Mouse (Mus musculus) cerebellum, postnatal 36 days (tissue): ENCODE data around the gene Sipa1.
A peak's percentile ranks its signal among the peaks of the same experiment; 100 is the strongest.

ENCODE experiments used
- DNase-seq, 2 experiments: peaks; one replicate each; pipeline ENCODE4 v3.0.0; 2021 to 2022; ENCODE audit warnings: mixed read lengths in 2 of 2

Sipa1 gene

GRCm38 (mm10) chr19:5686437-5686836 lies 22.9 kb upstream of the Sipa1 start:
- no peak for DNase-seq

DNA sequence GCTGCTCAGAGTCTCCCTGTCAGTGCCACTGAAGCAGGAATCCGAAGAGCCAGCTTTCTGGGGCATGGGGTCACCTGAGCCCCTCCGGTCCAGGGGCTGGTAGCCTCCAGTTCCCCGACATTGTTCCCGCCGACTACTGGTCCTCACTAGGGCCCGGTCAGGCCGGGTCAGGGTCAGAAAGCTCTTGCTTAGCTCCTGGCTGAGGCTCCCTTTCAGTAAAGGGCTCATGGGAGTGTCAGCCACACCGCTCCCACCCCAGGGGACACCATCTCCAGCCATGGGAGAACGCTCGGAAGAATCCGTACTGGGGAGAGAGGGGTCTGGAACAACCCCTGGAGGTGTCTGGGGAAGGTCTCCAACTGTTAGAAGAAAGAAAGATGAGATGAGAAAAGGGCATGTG lies 22.4 kb upstream of the Sipa1 start:
- no peak for DNase-seq

GRCm38 (mm10) chr19:5685431-5685830 lies 21.9 kb upstream of the Sipa1 start:
- no peak for DNase-seq

DNA sequence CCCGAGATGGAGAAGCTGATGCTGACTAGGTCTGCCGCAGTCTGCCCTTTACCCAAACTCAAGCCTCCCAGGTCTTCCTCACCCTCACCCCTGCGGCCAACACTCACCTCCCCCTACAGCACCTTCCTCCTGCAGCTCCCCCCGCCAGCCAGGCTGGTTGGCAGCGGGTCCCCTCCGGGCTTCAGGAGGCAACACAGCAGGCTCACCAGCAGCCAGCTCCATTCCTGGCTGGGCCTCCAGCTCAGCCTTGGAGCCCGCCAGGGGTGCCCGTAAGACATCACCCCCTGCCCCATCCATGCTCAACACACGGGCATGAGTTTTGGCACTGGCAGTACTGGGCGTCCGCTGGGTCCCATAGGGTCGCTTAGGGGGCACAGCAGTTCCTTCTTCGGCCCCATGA lies 21.5 kb upstream of the Sipa1 start:
- no peak for DNase-seq

GRCm38 (mm10) chr19:5684236-5684635 lies 20.7 kb upstream of the Sipa1 start:
- DNase-seq = no peak

DNA sequence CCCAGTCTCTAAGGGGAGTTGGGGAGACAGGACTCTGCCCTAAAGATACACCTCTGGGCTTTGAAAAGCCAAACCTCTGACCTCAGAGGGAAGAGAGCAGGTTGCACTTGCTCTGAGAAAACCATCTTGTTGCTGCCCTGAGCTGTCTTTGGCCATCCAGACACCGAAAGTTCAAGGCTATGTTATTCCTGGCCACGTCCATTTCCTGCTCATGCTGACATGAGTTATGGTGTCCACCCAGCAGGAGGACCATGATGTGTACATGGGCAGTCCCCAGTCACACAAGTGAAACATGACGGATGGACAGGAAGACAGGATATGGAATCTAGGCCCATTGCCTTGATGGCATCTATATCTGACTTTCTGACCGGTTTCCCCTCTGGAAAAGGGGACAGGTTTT lies 16.9 kb upstream of the Sipa1 start:
- no peak for DNase-seq

- no peak for DNase-seq
These were observed 4.9 kb upstream of the Sipa1 start for GRCm38 (mm10) chr19:5668372-5668771.

GRCm38 (mm10) chr19:5666386-5666785 lies 2.9 kb upstream of the Sipa1 start:
- no peak for DNase-seq

GRCm38 (mm10) chr19:5665465-5665864 lies 2.0 kb upstream of the Sipa1 start:
- DNase-seq = no peak

DNA sequence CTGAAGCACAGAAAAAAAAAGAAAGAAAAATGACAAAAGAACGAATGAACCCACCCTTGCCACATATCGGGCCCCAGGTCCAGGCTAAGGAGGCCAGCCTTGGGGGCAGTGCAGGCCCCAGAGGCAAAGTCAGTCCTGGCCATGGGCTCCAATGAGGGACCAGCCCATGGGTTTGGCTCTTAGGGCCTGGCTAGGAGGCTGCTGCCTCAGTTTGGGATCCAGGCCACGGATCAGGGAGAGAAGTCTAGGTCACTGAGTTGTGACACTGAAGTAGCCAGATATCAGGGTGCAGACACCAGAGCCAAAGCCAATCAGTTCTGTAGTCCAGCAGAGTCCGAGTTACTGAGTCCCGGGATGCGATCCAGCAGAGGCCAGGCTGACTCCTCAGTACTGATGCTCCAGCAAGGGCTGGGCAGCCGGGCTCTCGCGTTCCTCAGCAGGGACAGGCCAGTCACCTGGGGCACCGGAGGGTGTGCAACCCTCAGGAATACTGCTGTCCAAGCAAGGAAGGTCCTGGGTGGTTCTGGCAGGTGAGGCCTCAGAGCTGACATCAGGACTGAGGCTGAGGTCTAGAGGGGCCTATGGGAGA lies 1.3 kb upstream of the Sipa1 start:
- DNase-seq = no peak

GRCm38 (mm10) chr19:5662310-5662709 lies 1.2 kb downstream of the Sipa1 start:
- no peak for DNase-seq

DNA sequence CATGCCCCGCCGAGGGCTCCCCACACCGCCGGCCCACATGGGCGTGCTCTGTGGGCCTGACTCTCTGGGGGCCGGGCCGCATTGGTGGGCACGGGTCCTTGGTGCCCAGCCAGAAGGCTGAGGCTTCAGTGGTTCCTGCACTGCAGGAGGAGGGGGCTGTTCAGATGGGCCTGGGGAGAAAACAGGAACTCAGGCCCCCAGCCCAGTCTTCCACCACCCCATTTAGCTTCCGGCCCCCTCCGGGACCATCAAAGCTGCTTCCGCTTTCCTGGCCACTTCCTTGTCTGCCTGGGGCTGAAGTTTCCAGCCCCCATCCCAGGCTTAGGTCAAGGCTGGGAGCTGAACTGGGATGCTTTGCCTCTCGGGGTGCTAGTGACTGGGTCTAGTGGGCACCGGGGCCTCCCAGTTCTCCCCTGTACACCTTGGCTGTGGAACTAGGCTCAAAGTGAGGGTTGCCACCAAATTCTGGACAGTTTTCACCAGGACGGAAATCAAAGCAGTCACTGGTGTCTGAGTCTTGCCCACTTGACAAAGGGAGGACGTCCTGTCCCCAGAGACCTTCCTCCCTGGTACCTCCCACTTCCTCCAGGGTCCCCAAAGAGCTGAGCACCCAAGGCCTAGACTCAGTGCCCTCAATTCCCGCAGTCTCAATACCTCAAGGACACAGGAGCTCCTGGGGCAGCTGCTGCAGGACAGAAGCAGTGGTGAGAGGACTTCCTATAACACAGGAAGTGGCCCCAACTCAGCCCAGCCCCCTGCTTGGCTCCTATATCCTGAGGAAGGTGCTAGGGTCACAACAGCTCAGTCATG lies 2.4 kb downstream of the Sipa1 start:
- DNase-seq = no peak

GRCm38 (mm10) chr19:5654720-5655298 lies 8.7 kb downstream of the Sipa1 start:
- no peak for DNase-seq

- DNase-seq = no peak
These were observed 9.4 kb downstream of the Sipa1 start for GRCm38 (mm10) chr19:5653969-5654719.

DNA sequence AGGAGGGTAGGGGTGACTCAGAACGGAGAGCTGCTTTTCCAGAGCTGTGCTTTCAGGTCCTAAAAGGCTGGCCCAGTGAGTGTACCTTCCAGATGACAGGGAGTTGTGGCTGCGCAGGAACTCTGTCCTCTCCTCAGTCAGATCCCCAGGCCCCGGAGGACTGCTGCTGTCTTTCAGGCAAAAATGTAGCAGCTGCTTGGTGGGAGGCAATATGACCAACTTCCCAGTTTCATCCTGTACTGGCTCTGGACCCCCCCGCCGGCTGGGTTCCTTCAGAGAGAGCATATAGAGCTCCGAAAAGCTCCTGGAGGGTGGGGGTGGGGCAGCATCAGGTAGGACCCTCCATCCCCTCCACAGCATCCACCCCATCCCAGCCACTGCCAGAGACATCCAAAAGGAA lies 10.9 kb downstream of the Sipa1 start:
- no peak for DNase-seq

- no peak for DNase-seq
These were observed 11.8 kb downstream of the Sipa1 start for GRCm38 (mm10) chr19:5651502-5652274.

- no peak for DNase-seq
These were observed 14.2 kb downstream of the Sipa1 start for GRCm38 (mm10) chr19:5649298-5649741.

- peak; percentile 60 to 64 for DNase-seq
These were observed 14.9 kb downstream of the Sipa1 start for GRCm38 (mm10) chr19:5648401-5649297.

DNA sequence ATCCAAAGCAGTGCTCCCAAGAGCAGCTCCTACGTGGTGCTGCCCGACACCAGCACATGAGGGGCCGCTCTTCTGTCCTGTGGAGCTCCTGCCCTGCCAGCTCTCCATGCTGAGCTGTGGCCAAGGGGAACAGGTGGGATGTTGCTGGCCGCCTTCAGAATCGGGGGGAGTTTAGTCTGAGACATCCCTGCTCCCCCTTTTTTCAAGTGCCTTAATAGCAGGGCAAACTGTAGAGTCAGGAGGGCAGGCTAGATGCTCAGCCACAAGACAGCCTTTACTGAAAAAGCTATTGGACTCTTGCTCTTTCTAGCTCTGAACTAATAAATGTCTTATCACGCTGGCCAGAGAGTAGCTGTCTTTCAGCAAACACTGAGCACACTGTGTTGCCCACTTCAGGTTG lies 15.7 kb downstream of the Sipa1 start:
- no peak for DNase-seq

- no peak for DNase-seq
These were observed 16.7 kb downstream of the Sipa1 start for GRCm38 (mm10) chr19:5646731-5647330.

DNA sequence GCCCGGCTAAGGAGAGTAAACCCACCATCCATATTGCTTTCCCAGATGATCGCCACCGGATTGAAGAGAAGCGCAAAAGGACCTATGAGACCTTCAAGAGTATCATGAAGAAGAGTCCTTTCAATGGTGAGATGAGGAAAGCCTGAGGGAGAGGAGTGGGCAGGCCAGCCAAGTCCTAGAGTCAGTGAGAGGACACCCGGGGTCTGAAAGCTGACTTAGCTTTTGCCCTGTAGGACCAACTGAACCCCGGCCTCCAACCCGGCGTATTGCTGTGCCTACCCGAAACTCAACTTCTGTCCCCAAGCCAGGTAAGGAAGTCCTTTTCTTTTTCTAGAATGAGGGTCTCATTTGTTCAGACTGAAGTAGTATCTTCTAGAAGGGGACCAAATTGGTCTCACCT lies 18.2 kb downstream of the Sipa1 start:
- DNase-seq = no peak
